ENCODE assay signal across 24 mouse cellular contexts in the genomic region with DNA sequence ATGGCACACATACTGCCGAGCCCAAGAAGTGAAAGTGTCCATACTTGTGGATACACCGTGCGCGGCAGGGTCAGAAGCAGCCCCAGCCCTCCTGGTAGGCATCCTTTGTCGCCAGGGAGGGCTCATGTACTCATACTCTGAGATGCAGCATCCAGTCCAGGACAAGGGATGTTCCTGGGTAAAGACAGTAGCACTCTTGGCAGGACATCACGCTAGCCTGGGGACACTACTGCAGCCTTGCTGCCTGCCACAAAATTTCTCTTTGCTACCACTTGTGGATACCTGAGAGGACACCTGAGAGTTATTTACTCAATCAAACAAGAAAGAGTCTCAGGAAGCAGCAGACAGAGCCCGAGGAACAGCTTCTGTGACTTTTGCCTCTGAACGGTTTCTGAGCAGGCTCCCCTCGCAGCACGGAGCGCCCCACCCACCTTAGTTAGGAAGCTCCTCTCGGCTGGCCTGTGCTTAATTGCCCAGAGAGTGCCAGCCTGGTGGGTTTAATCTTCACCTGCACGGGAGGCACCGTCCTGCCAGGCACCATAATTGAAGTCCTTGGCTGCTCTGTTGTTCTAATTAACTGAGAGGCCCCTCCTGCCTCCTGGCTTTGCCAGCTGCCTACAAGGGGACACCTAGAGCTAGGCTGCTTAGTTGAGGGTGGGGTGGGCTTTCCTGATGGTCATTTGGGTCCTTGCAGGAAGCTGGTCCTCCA. TPM values are rescaled to one million over a fixed set of nuclear protein-coding genes. Genes with fewer than 3 reads are reported as not detected.
DNase-seq lines count a peak whose midpoint lies in the region; ATAC-seq and TF ChIP-seq lines count a peak whose summit lies in the region.
"Had no signal": no experiment of that assay in that cellular context is flagged by ENCODE, and none has a peak within 500 bp of the region (broad histone marks: within the 10 kb centered on the region; RNA-seq: fewer than 3 reads in every experiment).

No protein-coding gene starts in this region.

- H3K4me3 ChIP-seq in cerebellum, adult 2 months (replicated peaks; ENCODE audit: insufficient read depth, low read depth, low read length) = no peak overlapping the region
- H3K4me3 ChIP-seq in left cerebral cortex, adult 2 months = no peak overlapping the region
- H3K4me3 ChIP-seq: embryonic facial prominence, embryonic 15.5 days; erythroblast, embryonic 14.5 days; forebrain, embryonic 10.5 days; gastrocnemius, adult 2 months; heart, embryonic 13.5 days; hindbrain, embryonic 12.5 days had no signal

- no peak for TF ChIP-seq POLR2A in cerebellum, adult 2 months (IDR thresholded peaks at IDR 0.05; ENCODE audit: borderline replicate concordance, insufficient read depth, low read length)
- no peak for TF ChIP-seq POLR2A in brain, embryonic 14.5 days (IDR thresholded peaks at IDR 0.05; ENCODE audit: borderline replicate concordance, extremely low read depth, insufficient read depth, insufficient read length, poor library complexity, severe bottlenecking)

- DNase-seq in cerebellum, adult 2 months = peak in 1 of 2 experiments; percentile 48
- DNase-seq in cerebellum, postnatal 14 days = peak; percentile 59 to 67
- DNase-seq in cerebellum, adult 11 months = no peak
- no peak for DNase-seq in left cerebral cortex, adult 2 months (ENCODE audit: extremely low spot score in 1 of 2, low spot score in 2 of 2)
- no peak for DNase-seq in left cerebral cortex, postnatal 10 days (ENCODE audit: extremely low spot score in 1 of 2, low spot score in 2 of 2)
- DNase-seq in brain, embryonic 14.5 days (ENCODE audit: low read depth) = peak; percentile 52
- no peak for DNase-seq in embryo, embryonic 11 days
- DNase-seq: adrenal gland, postnatal 10 days; gastrocnemius, adult 2 months; gastrocnemius, postnatal 25 days; heart, postnatal 36 days; kidney, adult 11 months had no signal

- intact Hi-C loops in left cerebral cortex, adult 2 months (cut with DNase I) = loop anchor here (2.0 kb wide), 1 partner anchor 20 kb away; no protein-coding TSS in a partner anchor
- intact Hi-C loops in left cerebral cortex, postnatal 10 days (cut with DNase I) = no loop called here

- no peak for TF ChIP-seq CTCF in cerebellum, adult 2 months (IDR thresholded peaks at IDR 0.05; ENCODE audit: borderline replicate concordance, insufficient read depth, low read depth, low read length)
- no peak for TF ChIP-seq CTCF in left cerebral cortex, adult 2 months (IDR thresholded peaks at IDR 0.05)
- no peak for TF ChIP-seq CTCF in brain, embryonic 14.5 days (IDR thresholded peaks at IDR 0.05; ENCODE audit: borderline replicate concordance, extremely low read depth, insufficient read depth, insufficient read length)

- 13% methylated on average over 14 of the region's 14 CpGs for WGBS in cerebellum, adult 2 months

- H3K27me3 ChIP-seq in cerebellum, adult 2 months (ENCODE audit: control insufficient read depth, insufficient read depth, low read length) = no peaks in the 10 kb centered on the region

- no peak for ATAC-seq in cerebellum, adult (ENCODE audit: insufficient number of reproducible peaks, low FRiP score, low TSS enrichment)
- ATAC-seq: forebrain, embryonic 14.5 days; hindbrain, embryonic 16.5 days had no signal

- H3K27ac ChIP-seq in cerebellum, adult 2 months (ENCODE audit: insufficient read depth, low read length) = peak overlapping the region; percentile 66; the same call in 1 of the 2 replicates
- H3K27ac ChIP-seq in left cerebral cortex, adult 2 months = peak overlapping the region; percentile 87
- H3K27ac ChIP-seq: embryonic facial prominence, embryonic 15.5 days; forebrain, embryonic 10.5 days; gastrocnemius, adult 2 months; heart, embryonic 13.5 days; hindbrain, embryonic 12.5 days had no signal

- peaks cover 87% of the 10 kb centered on the region for H3K4me1 ChIP-seq in cerebellum, adult 2 months (ENCODE audit: control insufficient read depth, insufficient read depth, low read length)
- H3K4me1 ChIP-seq: embryonic facial prominence, embryonic 15.5 days; heart, embryonic 13.5 days had no signal

RNA-seq across cellular contexts. Expression of gene Ppp2r2c, which starts 44.4 kb away (rescaled TPM):
- polyA plus RNA-seq in cerebellum, adult 2 months (2012; rRNA removed) = 259 and 273 TPM in 2 replicates
- total RNA-seq in left cerebral cortex, adult 2 months (2021) = 100 to 1,000 TPM; 448 to 462 TPM
- total RNA-seq in left cerebral cortex, postnatal 10 days (2021) = 100 to 1,000 TPM; 380 to 391 TPM
- 49.0 and 66.7 TPM in 2 replicates for polyA plus RNA-seq in brain, embryonic 14.5 days (2012; rRNA removed)
- total RNA-seq: granulocyte monocyte progenitor cell, adult 5-6 weeks; MEL had no signal
- polyA plus RNA-seq: C2C12; erythroblast, embryonic 14.5 days; heart, postnatal 0 days had no signal

Comparison
In these comparisons a context has a peak if more than half of its experiments do, and no peak if none do; other contexts are left out.
1. DNase-seq: peak in cerebellum, postnatal 14 days (2 of 2) and brain, embryonic 14.5 days (single experiment); none in cerebellum, adult 11 months (single experiment), left cerebral cortex, adult 2 months (0 of 2), left cerebral cortex, postnatal 10 days (0 of 2) and embryo, embryonic 11 days (single experiment).